Mouse (Mus musculus) liver, postnatal 0 days (tissue): ENCODE measurements around the gene Cnppd1.

Source experiments
- CTCF ChIP-seq: sonication (generic); IDR thresholded peaks from 2 replicates; pipeline ENCODE4 v1.5.1; 2016; ENCODE audit warnings: antibody characterized with exemption, low read depth
- EP300 ChIP-seq: IDR thresholded peaks from 2 replicates; pipeline ENCODE4 v1.6.1; 2016; ENCODE audit warnings: antibody characterized with exemption, low read depth, mild to moderate bottlenecking

DNA sequence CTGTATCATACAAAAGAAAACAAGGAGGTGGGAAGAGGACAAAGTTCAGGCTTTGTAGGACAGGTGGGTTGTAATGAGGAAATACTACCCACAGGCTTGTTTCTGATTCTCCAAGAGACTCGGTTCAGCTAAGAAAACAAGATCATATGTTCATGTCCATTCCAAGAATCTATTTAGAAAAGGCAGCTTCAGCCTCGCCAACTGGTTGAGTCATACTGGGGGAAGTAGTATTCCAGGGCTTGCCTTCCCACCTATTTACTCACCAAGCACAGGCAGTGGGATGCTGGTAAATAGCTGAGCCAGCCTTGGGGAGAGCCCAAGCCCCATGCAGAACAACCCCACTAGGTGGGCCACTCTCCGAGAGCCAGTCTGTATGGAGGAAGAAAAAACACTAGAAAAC lies 13.9 kb downstream of the Cnppd1 start:
- no peak for TF ChIP-seq CTCF
- TF ChIP-seq EP300, result no peak
